Mouse (Mus musculus) forebrain, postnatal 0 days (tissue): ENCODE measurements around the gene Agpat1. TPM values are rescaled to one million over a fixed set of nuclear protein-coding genes. Genes with fewer than 3 reads are reported as not detected.
A peak's percentile ranks its signal among the peaks of the same experiment; 100 is the strongest.

Source experiments
- ATAC-seq: fragments of 200-750 bp; cut with Nextera tagmentation; 2 replicates; pipeline ENCODE4 v1.8.0; 2017; ENCODE audit warnings: mild to moderate bottlenecking, moderate library complexity
- DNase-seq: peaks from one replicate; pipeline ENCODE4 v3.0.0-alpha.2; 2015
- H3K27ac ChIP-seq: fragments of 300-500 bp; sonication (generic); 2 replicates; pipeline ENCODE4 v1.5.1; 2014; ENCODE audit warnings: low read depth, mild to moderate bottlenecking, antibody characterized with exemption, low read length, moderate library complexity, mixed read lengths
- H3K27me3 ChIP-seq: fragments of 300-500 bp; sonication (generic); 2 replicates; pipeline ENCODE4 v1.6.1; 2014; ENCODE audit warnings: mild to moderate bottlenecking, low read length, mixed read lengths; ENCODE audit not compliant: insufficient read depth
- H3K36me3 ChIP-seq: fragments of 300-500 bp; sonication (generic); 2 replicates; pipeline ENCODE4 v1.6.1; 2014; ENCODE audit warnings: mild to moderate bottlenecking, moderate library complexity; ENCODE audit not compliant: insufficient read depth
- H3K4me1 ChIP-seq: fragments of 300-500 bp; sonication (generic); 2 replicates; pipeline ENCODE4 v1.6.1; 2014; ENCODE audit warnings: antibody characterized with exemption; ENCODE audit not compliant: insufficient read depth
- H3K4me2 ChIP-seq: fragments of 300-500 bp; sonication (generic); 2 replicates; pipeline ENCODE4 v1.6.1; 2014; ENCODE audit warnings: low read depth, mild to moderate bottlenecking, moderate library complexity
- H3K4me3 ChIP-seq: fragments of 300-500 bp; sonication (generic); 2 replicates; pipeline ENCODE4 v1.5.1; 2014; ENCODE audit warnings: low read depth, low read length, mixed read lengths
- H3K9ac ChIP-seq: fragments of 300-500 bp; sonication (generic); 2 replicates; pipeline ENCODE4 v1.6.1; 2014; ENCODE audit warnings: mild to moderate bottlenecking
- H3K9me3 ChIP-seq: fragments of 300-500 bp; sonication (generic); 2 replicates; pipeline ENCODE4 v1.6.1; 2016; ENCODE audit warnings: low read length
- CTCF ChIP-seq: sonication (generic); IDR thresholded peaks from 2 replicates; pipeline ENCODE4 v1.5.1; 2016; ENCODE audit warnings: antibody characterized with exemption, control low read depth, low read depth
- WGBS: fragments of 180-500 bp; shearing (Covaris S2); extraction: QIAGEN DNeasy Blood & Tissue Kit; methylation state at CpG from one replicate; pipeline ENCODE4 v1.1.7; 2014; 5-methylcytosine and 5-hydroxymethylcytosine counted together
- polyA plus RNA-seq: library from polyadenylated mRNA; unstranded; fragments of >200 nt; fragmentation: Nextera tagmentation; extraction: Ambion mirVana; gene quantifications from 2 replicates; pipeline ENCODE4 v1.2.1, GENCODE M21; 2015
- total RNA-seq: library from RNA; depleted of rRNA; stranded (reverse); fragments of >200 nt; gene quantifications from 2 replicates; pipeline ENCODE4 v1.2.3, GENCODE M21; 2014; rRNA removed

Gene Agpat1
- 187 and 217 TPM in 2 replicates for total RNA-seq
- 88.5 and 104 TPM in 2 replicates for polyA plus RNA-seq

GRCm38 (mm10) chr17:34604061-34604508 is at the start of gene Agpat1:
TSS of gene Agpat1 (plus strand) at chr17:34604262.
- H3K9ac ChIP-seq, result peak within 1 kb of the TSS; percentile 91
- peak within 1 kb of the TSS; percentile 89 for H3K27ac ChIP-seq
- peaks cover 11% of the 10 kb centered on the region for H3K36me3 ChIP-seq
- no peaks in the 10 kb centered on the region for H3K27me3 ChIP-seq
- ATAC-seq (peak; percentile 86), DNase-seq (peak; percentile 99)
- no peaks in the 10 kb centered on the region for H3K9me3 ChIP-seq
- WGBS, result under 1% methylated on average over 35 of the region's 35 CpGs
- H3K4me3 ChIP-seq, result peak within 1 kb of the TSS; percentile 85
- H3K4me2 ChIP-seq, result peak within 1 kb of the TSS; percentile 97
- no peak for TF ChIP-seq CTCF
- H3K4me1 ChIP-seq, result peaks cover 18% of the 10 kb centered on the region

- no peak for ATAC-seq
- H3K4me1 ChIP-seq, result no peaks in the 10 kb centered on the region
- H3K27ac ChIP-seq, result no peak overlapping the region
- no peaks in the 10 kb centered on the region for H3K36me3 ChIP-seq
- no peak overlapping the region for H3K4me2 ChIP-seq
- no peak overlapping the region for H3K9ac ChIP-seq
- peak; percentile 52 for DNase-seq
- H3K27me3 ChIP-seq, result no peaks in the 10 kb centered on the region
- WGBS, result 23% methylated on average over 5 of the region's 5 CpGs
- TF ChIP-seq CTCF, result peak; percentile 87
- no peaks in the 10 kb centered on the region for H3K9me3 ChIP-seq
- no peak overlapping the region for H3K4me3 ChIP-seq
Observed at GRCm38 (mm10) chr17:34555483-34555882, 48.6 kb upstream of the Agpat1 start.

GRCm38 (mm10) chr17:34556406-34556805 is 47.7 kb upstream of the Agpat1 start:
- no peak for TF ChIP-seq CTCF
- Histone ChIP-seq H3K9ac (no peak overlapping the region), H3K36me3 (no peaks in the 10 kb centered on the region), H3K4me1 (no peaks in the 10 kb centered on the region), H3K9me3 (no peaks in the 10 kb centered on the region), H3K4me2 (no peak overlapping the region), H3K4me3 (no peak overlapping the region), H3K27ac (no peak overlapping the region), H3K27me3 (no peaks in the 10 kb centered on the region)
- ATAC-seq, result no peak
- no peak for DNase-seq
- 82% methylated on average over 8 of the region's 8 CpGs for whole genome bisulfite sequencing

GRCm38 (mm10) chr17:34557411-34557810 is 46.7 kb upstream of the Agpat1 start:
- DNase-seq, result no peak
- WGBS, result 83% methylated on average over 11 of the region's 11 CpGs

GRCm38 (mm10) chr17:34559116-34559515 is 44.9 kb upstream of the Agpat1 start:
- Histone ChIP-seq H3K4me2 (no peak overlapping the region), H3K36me3 (no peaks in the 10 kb centered on the region), H3K4me1 (no peaks in the 10 kb centered on the region), H3K27ac (no peak overlapping the region), H3K9me3 (no peaks in the 10 kb centered on the region), H3K27me3 (no peaks in the 10 kb centered on the region), H3K4me3 (no peak overlapping the region), H3K9ac (no peak overlapping the region)
- no peak for TF ChIP-seq CTCF
- DNase-seq (no peak), ATAC-seq (no peak)
- 77% methylated on average over 7 of the region's 7 CpGs for WGBS

More at GRCm38 (mm10) chr17:34557411-34557810, 46.7 kb upstream of the Agpat1 start:
- TF ChIP-seq CTCF, result no peak
- Histone ChIP-seq H3K4me2 (no peak overlapping the region), H3K4me3 (no peak overlapping the region), H3K36me3 (no peaks in the 10 kb centered on the region), H3K9ac (no peak overlapping the region), H3K27ac (no peak overlapping the region), H3K27me3 (no peaks in the 10 kb centered on the region), H3K9me3 (no peaks in the 10 kb centered on the region), H3K4me1 (no peaks in the 10 kb centered on the region)
- no peak for ATAC-seq

GRCm38 (mm10) chr17:34559895-34560294 is 44.2 kb upstream of the Agpat1 start:
- Histone ChIP-seq H3K4me2 (no peak overlapping the region), H3K9me3 (no peaks in the 10 kb centered on the region), H3K4me1 (no peaks in the 10 kb centered on the region), H3K27me3 (no peaks in the 10 kb centered on the region), H3K4me3 (no peak overlapping the region), H3K36me3 (no peaks in the 10 kb centered on the region), H3K9ac (no peak overlapping the region), H3K27ac (no peak overlapping the region)
- DNase-seq, result no peak
- no peak for TF ChIP-seq CTCF
- ATAC-seq, result no peak
- 39% methylated on average over 15 of the region's 15 CpGs for WGBS

- H3K4me3 ChIP-seq, result no peak overlapping the region
- 92% methylated on average over 6 of the region's 6 CpGs for WGBS
- H3K4me1 ChIP-seq, result no peaks in the 10 kb centered on the region
- H3K4me2 ChIP-seq, result no peak overlapping the region
- H3K9me3 ChIP-seq, result no peaks in the 10 kb centered on the region
- no peaks in the 10 kb centered on the region for H3K36me3 ChIP-seq
- no peak overlapping the region for H3K27ac ChIP-seq
- H3K9ac ChIP-seq, result no peak overlapping the region
- ATAC-seq, result no peak
- H3K27me3 ChIP-seq, result no peaks in the 10 kb centered on the region
- DNase-seq, result no peak
- no peak for TF ChIP-seq CTCF
Observed at GRCm38 (mm10) chr17:34560438-34560837, 43.6 kb upstream of the Agpat1 start.
